Mouse (Mus musculus) lung, postnatal 0 days (tissue): ENCODE measurements at regions not wholly inside any gene's neighbourhood (a gene's known extent, or its start where the extent isn't known, plus 50 kb on each side); places are given as distances from the start of the nearest gene placed in this dataset.

Source experiments
- CTCF ChIP-seq: IDR thresholded peaks from 2 replicates; pipeline ENCODE4 v1.5.1; 2016; ENCODE audit warnings: antibody characterized with exemption, mild to moderate bottlenecking
- EP300 ChIP-seq: IDR thresholded peaks from 2 replicates; pipeline ENCODE4 v1.6.1; 2016; ENCODE audit warnings: antibody characterized with exemption, mild to moderate bottlenecking, control low read depth

DNA sequence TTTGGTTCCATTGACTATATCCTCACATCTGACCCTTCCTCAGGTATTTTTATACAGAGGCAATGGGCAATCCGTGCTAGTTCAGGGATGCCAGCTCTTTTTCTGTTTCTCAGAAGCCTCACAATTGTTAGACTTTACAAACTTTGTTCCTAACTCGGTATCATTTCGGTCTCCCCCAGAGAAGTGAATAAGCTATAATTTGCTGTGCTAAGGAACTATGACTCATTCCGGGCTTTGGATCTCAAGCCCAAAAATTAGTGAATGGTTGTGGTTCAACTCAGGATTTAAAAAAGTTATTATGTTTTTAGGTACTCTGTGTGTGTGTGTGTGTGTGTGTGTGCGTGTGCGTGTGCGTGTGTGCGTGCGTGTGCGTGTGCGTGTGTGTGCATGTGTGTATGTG, 1263.7 kb upstream of the A1bg start:
- TF ChIP-seq CTCF, result no peak
- no peak for TF ChIP-seq EP300
